Mouse (Mus musculus): ENCODE results near the gene 4930503B20Rik.

Gene 4930503B20Rik

DNA sequence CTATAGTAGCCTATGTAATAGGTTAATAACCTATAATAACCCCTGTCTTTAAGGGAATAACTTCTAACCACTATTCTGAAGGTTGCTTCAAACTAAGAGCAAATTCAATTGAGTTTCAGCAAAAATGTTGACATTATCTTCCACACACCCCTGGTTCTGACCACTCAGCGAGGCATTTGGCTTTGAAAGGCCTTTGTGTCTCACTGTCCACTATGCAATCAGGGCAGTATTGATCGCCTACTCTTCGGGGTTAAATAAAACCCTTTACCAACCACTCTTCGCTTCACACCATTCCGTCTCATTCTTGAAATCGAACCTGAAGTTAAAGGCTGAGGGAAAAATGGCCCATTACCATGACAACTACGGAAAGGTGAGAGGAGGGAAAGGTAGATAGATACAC lies 54.3 kb downstream of the 4930503B20Rik start:
- no peak for DNase-seq

DNA sequence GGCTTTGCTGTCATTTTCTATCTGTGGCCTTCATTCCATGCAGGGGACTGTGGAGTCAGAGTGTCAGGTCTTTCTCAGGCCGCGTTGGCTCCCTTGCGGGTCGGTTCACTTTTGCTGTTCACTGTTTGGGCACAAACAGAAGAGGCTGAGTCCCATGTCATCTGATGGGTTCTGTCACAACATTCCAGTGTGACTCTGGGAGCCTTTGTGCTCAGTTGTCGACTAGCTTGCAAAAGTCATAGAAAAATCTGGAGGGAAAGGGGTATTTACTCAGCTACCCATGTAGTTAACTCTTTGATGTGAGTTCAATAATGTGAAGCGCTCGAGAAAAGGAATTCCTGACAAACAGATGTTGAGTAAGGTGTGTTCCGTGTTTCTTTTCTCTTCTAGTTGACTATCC lies 54.7 kb downstream of the 4930503B20Rik start:
- no peak for DNase-seq

DNA sequence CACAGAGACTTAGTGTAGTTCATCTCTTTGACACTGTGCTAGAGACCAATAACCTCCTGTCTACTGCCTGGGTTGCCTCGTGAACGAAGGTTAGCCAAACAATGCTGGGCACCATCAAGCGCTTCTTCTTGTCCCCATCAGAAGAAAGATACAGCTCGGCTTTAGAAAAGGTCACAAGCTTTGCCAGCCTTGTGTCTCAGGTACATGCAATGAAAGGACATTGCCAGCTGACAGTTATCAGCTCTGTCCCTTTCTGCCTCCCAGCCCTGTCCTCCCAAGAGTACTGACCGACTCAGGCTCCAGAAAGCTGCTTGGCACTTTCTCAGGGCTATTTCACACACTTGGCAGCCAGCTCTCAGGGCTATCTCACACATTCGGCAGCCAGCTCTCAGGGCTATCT lies 55.7 kb downstream of the 4930503B20Rik start:
- no peak for DNase-seq
